Mouse (Mus musculus) v-Abl transformed pro-B cells (cell line): ENCODE measurements around the gene Sdk2.

Experiments
- in situ Hi-C, 2 experiments: fragments of 400-800 bp; cut with MboI; formaldehyde crosslinking; loops; one replicate each; pipeline ENCODE4 v1.15.1; 2025; ENCODE audit not compliant: unreplicated experiment in 2 of 2

Gene Sdk2

DNA sequence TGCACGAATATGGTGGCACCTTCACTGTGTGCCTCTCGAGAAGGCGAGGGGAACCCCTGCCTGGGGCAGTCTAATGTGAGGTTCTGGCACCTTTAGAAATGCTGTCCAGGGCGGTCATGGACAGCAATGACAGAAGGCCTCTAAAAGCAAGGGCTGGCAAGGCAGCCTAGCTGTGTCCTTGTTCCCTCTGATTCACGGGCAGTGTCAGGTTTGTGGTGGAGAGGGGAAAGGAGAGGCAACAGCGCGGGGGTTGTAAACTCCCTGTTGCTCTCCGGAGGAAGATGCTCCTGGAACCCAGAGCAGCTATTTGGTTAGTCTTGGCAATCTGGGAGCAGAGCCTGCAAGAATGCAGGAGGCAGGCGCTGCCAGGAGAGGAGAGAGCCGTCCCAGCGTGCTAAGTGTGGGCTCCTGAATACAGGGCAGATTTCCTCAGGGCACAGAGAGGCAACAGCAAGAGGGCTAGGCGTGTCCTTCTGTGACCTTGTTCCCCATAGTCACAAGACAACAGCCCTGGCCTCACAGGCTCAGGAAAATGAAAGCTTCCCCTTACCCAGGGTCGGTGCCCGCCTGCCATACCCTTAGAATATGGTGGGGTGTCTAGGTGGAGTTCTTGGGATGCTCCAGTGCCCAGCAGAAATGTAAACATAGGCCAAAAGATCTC lies 289.9 kb downstream of the Sdk2 start:
- in situ Hi-C loops: no loop called here

DNA sequence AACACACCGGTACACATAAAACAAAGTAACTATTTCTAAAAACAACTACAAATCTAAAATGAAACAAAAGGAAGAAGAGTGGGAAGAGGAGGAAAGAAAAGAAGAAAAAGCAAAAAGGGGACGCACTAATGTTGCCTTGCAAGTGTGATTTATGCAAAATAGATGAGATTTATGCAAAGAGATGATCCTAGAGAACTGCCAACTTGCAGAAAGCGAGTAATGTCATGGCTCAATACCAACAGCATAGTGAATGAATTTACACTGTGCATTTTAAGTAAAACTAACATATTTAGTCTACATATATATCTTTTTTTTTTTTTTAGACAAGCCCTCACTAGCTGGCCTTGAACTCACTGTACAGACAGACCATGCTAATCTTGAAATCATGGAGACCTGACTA lies 292.1 kb downstream of the Sdk2 start:
- in situ Hi-C loops: no loop called here

- in situ Hi-C loops: no loop called here
These were observed 293.7 kb downstream of the Sdk2 start for GRCm38 (mm10) chr11:113773191-113773590.

- in situ Hi-C loops: no loop called here
These were observed 295.7 kb downstream of the Sdk2 start for GRCm38 (mm10) chr11:113771187-113771586.

GRCm38 (mm10) chr11:113768356-113768755 lies 298.5 kb downstream of the Sdk2 start:
- in situ Hi-C loops: no loop called here

- in situ Hi-C loops: no loop called here
These were observed 299.6 kb downstream of the Sdk2 start for GRCm38 (mm10) chr11:113767285-113767684.

- in situ Hi-C loops: no loop called here
These were observed 300.4 kb downstream of the Sdk2 start for GRCm38 (mm10) chr11:113766284-113766985.

DNA sequence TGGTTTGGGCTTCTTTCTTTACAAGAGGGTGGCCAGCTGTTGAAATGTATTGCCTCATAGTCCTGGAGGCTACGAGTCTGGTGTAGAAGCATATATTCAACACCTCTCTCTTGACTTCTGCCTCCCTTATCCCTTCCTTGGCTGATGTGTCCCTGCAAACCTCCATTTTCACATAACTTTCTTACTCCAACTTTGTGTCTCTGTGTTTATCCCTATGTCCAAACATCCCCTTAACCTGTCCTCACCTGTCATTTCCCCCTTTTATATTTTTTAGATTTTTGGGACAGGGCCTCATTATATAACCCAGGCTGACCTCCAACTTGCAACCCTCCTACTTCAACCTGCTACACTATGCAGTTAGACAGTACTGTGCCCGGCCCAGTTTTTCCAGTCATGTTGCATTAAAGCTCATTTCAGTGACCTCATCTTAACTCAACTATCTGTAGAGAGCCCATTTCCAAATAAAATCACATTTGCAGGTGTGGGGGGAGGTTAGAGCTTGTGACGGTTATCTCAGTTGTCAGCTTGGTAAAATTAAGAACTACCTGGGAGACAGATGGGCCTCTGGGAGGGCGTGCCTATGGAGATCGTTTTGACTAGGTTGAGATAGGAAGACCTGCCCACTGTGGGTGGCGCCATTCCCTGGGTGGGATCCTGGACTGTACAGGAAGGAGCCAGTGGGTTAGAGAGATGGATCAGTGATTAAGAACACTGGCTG lies 302.6 kb downstream of the Sdk2 start:
- in situ Hi-C loops: no loop called here

DNA sequence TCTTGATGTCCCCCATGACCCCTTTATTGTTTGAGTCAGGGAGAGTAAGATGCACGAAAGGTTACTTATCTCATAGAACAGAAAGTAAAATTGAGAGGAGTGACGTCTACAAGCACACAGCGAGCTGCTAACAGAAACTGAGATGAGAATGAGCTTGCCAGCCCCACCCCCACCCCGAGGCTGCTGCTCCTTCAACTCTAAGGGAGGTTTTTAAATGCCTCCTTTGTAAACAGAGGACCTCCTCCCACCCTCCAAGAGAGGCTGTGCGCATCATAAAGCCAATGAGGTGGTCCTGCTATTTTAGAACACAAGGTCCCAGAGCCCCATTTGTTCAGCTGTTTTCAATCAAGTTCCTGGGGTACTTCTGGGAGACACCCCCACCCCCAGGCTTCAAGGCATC lies 303.4 kb downstream of the Sdk2 start:
- in situ Hi-C loops: no loop called here

DNA sequence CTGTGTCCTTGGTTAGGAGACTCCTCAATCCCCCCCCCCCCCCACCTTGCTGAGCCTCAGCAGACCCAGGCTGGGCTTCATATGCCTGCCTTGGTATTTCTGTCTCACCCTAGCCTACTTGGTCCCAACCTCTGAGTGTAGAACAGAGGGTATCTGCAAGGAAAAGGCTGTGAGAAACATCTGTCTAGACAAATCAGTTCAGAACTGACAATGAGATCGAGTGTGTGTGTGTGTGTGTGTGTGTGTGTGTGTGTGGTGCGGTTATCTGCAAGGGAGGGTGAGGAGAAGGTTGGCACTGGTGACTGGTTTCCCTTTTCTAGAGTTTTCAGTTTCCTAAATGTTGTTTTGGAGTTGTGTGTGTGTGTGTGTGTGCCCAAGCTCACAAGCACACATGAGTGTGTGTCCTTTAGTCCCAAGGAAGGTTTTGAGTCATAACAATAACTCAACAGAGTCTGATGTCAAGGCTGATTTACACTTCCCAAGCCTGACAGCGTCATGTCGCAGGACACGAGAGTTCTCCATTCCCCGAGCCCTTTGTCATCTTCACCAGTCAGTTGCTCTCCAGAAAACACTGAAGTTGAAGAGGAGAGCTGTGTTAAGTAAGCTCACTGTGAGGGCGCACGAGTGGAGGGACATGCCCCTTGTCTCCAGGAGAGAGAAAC lies 304.6 kb downstream of the Sdk2 start:
- in situ Hi-C loops: no loop called here

GRCm38 (mm10) chr11:113761646-113762045 lies 305.2 kb downstream of the Sdk2 start:
- in situ Hi-C loops: no loop called here

GRCm38 (mm10) chr11:113760476-113760875 lies 306.4 kb downstream of the Sdk2 start:
- in situ Hi-C loops: no loop called here

DNA sequence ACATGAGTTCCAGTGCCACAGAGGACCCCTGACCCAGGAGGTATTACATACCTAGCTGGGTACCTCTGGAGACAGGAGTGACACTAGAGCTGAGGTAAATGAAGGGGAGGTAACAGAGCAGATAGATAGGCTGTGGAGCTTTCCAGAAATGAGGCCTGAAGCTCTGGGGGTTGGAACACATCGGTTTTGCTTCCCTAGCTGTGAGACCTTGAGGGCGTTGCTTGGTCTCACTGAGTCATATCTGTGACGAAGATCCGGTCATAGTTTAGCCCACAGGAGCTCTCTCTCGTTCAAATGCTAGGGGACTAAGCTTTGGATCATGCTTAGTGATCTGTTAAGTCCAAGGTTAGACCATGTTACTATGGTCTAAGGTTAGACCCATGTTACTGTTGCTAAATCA lies 308.0 kb downstream of the Sdk2 start:
- in situ Hi-C loops: no loop called here

GRCm38 (mm10) chr11:113756578-113756977 lies 310.3 kb downstream of the Sdk2 start:
- in situ Hi-C loops: no loop called here

DNA sequence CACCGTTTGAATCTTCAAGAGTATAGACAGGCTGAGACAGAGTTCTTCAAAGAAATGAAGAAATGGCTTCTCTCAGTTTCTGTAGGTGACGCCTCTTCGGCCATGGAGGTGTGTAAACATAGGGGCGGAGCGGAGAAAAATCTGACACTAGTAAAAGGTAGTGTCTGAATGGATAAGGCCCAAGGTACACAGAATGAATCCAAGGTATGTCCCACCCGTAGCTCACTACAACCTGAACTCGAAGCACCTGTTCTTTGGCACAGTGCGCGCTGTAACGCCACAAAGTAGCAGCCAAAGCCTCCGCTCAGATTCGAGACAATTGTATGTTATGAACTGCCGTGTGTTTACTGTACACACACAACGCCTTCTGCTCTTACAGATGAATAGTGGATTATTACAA lies 311.0 kb downstream of the Sdk2 start:
- in situ Hi-C loops: no loop called here

DNA sequence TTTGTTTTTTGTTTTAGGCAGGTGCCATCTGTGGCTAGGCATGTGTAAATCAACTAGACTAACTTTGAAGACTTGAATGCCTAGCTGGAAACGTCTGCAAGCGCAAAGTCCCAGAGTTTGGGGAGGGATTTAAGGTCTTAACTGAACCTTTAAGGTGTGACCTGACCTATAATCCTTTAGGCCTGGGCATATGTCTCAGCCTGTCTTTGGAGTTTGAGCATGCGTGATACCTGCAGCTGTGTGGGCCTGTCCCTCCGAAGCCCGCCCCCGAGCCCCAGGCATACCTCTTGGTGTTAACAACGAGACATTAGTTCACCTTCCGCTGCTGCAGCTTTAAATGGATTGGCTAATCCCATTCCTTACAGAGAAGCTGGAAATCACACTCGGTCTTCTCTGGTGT lies 312.0 kb downstream of the Sdk2 start:
- in situ Hi-C loops: no loop called here

GRCm38 (mm10) chr11:113752685-113753430 lies 314.0 kb downstream of the Sdk2 start:
- in situ Hi-C loops: no loop called here

DNA sequence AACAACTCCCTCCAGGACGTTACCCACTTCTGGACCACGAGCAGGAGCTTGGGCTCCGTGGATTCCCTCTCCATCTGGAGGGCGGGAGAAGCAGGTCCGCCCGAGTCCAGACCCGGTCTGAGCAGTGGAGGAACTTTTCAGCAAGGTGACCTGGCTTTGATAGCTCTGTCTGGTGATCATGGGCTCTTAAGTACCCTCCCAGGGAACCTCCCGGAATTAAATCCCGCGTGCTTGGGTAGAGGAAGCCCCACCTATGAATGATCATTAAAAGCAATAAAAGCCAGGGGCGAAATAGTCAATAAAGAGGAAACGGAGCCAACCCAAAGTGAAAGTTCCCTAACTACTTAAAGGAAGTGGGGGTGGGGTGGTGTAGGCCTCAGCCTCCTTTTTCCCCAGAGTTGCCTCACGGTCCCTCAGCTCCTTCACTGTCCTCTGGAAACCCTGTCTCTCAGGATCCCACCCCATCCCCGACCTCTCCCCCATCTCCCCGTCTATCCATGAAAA lies 314.6 kb downstream of the Sdk2 start:
- in situ Hi-C loops: no loop called here

- in situ Hi-C loops: no loop called here
These were observed 315.3 kb downstream of the Sdk2 start, which contains the start of gene Cdc42ep4 for GRCm38 (mm10) chr11:113751484-113752084. Cdc42ep4 (minus strand) TSS chr11:113751881.
